Mouse (Mus musculus) CD4-positive, CD25-positive, alpha-beta regulatory T cell, adult 2 months (primary cell): Measurements from ENCODE around the gene Il1f6.
"Not testable (repeated sequence)": the region's sequence is repeated elsewhere in the genome, so short reads cannot be mapped to it uniquely, and the experiment has no call there.

ENCODE experiments used
- DNase-seq: peaks from one replicate; pipeline ENCODE4 v3.0.0-alpha.2; 2012; ENCODE audit warnings: low read depth, low spot score

The Il1f6 gene

DNA sequence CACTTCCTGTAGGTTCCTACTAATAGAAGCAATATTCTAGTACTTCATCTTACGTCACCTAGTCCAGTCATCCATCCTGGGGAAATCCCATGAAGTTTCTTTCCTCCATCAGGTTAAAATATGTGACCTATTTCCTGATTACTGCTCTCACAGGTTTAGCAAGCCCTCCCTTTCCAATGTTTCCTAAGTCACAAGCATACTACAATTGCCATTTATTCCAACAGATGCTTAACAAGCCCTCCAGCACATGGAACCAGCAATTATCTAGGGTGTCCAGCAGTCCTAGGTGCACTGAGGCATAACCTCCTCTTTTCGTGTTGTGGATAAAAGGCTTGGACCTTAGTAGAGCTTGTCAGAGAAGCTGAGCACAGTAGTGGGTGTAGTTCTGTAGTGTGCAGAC lies at the start of gene Il1f6:
Gene Il1f6, plus strand, starts transcription at position 301 of the 400 bp plus-strand sequence.
- DNase-seq, result no peak

GRCm38 (mm10) chr2:24181683-24182331 lies 33.4 kb upstream of the Il1f6 start:
- not testable (repeated sequence) for DNase-seq

- not testable (repeated sequence) for DNase-seq
These were observed 32.6 kb upstream of the Il1f6 start for GRCm38 (mm10) chr2:24182423-24183147.

- not testable (repeated sequence) for DNase-seq
These were observed 31.1 kb upstream of the Il1f6 start for GRCm38 (mm10) chr2:24184092-24184491.

- DNase-seq, result no peak
These were observed 29.0 kb upstream of the Il1f6 start, which contains the start of gene Il1f9 for GRCm38 (mm10) chr2:24186176-24186575. TSS of gene Il1f9 (plus strand) at chr2:24186476.

DNA sequence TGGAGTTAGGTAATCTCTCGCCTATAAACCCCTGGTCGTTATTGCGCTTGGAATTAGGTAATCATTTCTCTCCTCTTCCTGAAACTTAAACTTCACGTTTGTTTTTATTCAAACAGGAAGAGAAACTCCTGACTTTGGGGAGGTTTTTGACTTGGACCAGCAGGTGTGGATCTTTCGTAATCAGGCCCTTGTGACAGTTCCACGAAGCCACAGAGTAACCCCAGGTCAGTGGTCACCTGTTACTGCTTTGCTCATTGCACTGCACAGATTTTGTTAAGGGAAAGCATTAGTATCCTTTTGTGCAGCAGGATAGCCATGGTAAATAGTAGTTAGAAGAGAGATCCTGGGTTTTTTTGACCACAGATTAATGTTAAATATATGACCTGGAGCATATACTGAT lies 27.6 kb upstream of the Il1f6 start:
- no peak for DNase-seq

DNA sequence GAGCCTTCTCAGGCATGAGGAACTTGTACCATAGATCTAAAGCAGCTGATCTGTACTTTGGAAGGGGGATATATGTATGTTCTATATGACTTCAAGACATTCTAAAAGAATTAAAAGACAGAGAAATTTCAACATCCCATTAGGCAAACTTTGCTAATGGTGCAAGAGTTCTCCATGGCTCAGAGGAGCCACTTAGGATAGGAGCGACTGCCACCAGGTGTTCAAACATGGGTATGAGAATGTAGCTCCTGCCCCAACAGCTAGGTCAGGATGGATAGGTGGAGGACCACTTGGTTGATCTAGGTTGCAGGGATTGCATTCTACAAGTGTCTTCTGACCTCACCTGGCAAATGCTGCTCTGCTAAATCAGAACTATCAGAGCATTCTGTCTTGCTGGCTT lies 27.0 kb upstream of the Il1f6 start:
- DNase-seq, result no peak

- no peak for DNase-seq
These were observed 12.0 kb downstream of the Il1f6 start for GRCm38 (mm10) chr2:24227191-24227590.

DNA sequence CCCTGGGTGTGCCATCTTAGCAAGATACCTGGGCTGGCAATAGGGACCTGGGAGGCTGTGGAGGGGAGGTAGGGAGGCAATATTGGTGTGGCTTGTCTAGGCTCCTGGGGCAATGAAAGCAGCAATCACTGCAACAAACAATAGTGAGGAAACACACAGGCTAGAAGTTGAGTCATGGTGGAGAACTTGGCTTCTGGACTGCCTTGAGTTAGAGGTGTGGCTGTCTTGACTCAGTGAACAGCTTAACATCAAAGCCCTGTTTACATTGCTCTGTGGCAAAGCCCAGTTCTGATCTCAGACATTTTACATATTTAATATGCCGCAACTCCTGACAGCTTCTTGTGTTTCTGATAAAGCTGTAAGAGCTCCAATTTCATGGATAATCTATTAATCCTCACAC lies 52.3 kb downstream of the Il1f6 start:
- DNase-seq, result no peak

DNA sequence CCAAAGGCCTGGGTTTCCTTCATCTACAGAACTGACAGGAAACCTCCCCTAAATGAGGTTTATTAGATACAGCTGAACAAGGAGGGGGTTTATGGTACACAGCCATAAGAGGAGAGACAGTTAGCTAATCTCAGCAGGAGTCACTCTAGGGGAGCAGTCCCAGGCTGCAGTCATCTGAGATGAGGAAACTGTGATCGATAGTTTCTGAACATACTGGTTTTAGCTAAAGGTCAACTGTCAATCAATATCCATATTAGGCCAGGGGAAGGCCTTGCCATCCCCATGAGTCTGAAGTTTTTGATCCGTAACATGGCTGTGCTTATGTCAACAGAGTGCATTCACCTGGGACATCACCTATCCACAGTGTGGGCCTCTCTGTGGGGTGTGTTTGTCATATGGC lies 58.4 kb downstream of the Il1f6 start:
- no peak for DNase-seq

GRCm38 (mm10) chr2:24275146-24275545 lies 59.9 kb downstream of the Il1f6 start:
- DNase-seq, result no peak
